Mouse (Mus musculus): ENCODE results near the gene Ttll7.

Ttll7 gene

DNA sequence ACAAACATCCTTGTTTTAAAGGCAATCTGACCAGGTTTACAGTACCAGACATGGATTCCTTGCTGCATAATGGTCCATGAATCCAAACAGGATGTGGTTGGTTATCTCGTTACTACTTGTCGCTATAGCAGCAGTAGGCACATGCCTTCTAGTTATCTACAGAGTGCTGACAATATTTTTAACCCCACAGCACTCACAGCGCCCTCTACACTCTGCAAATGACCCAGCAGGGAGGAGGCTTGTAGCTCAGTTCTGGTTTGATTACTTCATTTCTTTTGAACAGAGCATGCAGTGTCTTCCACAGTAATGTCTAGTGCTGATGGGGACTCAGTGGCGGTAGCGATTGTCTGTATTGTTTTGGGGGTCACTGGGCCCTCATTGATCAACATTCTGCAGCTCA is 56.8 kb downstream of the Ttll7 start:
- no peak for DNase-seq (ENCODE audit: low read depth in 1 of 2, low spot score in 2 of 2)

DNA sequence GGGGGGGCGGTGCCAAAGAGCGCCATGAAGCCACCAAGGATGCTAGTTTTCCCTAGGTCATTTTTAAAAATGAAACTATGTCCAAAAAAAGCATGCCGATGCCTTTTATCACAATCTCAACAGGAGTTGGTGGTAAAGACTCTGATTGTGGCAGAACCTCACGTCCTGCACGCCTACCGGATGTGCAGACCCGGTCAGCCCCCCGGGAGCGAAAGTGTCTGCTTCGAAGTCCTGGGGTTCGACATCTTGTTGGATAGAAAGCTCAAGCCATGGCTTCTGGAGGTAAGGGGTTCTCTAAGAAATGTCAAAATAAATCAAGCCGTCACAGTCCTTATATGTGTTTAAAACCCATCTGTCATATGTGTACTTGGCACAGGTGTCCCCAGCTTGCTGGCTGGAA is 60.9 kb downstream of the Ttll7 start:
- no peak for DNase-seq (ENCODE audit: low read depth in 1 of 2, low spot score in 2 of 2)

DNA sequence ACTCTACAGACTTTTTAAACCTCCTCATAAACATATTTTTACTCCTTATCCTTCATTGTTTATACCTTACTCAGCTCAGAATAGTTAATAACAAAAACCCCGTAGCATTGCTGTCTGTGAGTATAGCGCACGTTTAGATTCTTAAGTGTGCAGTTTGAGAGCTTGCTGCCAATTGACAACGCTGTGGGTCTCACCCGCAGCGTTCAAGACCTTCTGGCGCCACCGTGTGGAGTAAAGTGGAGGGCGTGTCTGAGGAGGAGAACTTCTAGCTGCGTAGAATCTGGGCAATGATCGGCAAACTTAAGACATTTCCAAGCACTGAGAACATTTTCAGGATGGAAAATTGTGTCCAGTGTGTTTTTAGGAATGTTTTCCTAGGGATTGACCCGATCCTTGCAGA is 62.6 kb downstream of the Ttll7 start:
- DNase-seq (ENCODE audit: low read depth in 1 of 2, low spot score in 2 of 2) = peak in 1 of 2 experiments; percentile 30

DNA sequence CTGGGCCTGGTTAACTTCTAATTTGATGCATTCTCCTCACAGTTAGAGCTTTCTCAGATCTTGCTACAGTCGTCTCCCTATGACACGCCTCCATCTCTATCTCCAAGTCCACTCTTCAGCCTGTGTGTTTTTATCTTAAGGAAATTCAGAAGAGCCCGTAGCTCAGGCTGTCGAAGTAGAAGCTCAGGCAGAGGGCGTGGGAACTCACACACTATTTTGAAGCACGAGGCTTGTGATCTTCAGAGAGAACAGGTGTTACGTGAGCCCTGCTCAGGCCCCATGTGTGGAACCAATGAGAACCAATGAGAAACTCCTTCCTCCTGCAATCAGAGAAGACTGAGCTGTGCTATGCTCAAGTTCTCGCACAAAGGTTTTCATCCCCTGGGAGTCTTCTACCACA is 65.7 kb downstream of the Ttll7 start:
- DNase-seq (ENCODE audit: low read depth in 1 of 2, low spot score in 2 of 2) = no peak

DNA sequence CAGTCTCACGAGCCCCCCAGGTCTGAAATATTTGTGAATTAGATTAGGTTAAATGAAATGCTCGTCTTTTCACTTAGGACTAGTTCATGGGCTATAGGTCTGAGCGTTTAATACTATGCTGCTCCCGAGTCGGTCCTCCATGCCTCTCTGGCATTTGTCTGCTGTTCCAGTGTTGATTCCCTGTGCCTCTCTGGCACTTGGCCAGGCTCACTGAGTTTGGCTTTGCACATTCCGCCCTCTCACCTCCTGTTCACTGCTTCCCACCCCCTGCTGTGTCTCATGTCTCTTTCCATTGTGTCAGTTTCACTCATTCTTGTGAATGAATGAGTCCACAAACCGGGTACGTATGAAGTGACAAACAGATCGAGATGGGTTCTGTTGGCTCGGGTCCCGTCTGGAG is 66.2 kb downstream of the Ttll7 start:
- no peak for DNase-seq (ENCODE audit: low read depth in 1 of 2, low spot score in 2 of 2)

DNA sequence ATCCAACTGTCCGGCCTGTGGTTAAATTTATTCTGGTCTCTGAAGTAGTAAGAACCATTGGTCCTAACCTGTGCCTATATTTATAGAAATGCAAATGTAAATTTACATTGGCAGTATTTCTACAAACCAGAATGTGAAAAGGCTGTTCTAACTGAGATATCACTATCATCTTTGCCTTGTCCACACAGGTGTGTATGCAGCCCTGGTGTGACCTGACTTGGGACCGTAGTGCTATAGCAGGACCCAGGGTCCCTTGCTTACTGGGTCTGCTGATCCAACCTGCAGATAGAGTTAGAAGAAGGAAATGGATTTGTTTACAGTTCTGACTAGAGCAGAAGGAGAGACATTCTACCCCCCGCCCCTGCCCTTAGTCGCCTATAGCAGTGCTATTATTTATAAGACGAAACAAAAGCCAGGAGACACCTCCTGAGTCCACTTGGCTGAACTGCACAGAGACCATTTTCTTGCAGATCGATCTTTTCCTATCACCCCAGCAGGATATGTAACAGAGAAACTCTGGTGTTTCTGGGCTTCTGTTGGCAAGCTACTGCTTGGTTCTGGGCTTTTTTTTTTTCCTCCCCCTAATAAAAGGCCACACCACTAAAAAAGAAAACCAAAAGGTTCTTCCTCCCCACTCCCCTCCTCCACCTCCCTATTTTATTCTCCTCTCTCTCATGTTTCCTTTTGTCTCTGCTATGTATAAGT is 75.3 kb downstream of the Ttll7 start:
- DNase-seq (ENCODE audit: low read depth in 1 of 2, low spot score in 2 of 2) = no peak

DNA sequence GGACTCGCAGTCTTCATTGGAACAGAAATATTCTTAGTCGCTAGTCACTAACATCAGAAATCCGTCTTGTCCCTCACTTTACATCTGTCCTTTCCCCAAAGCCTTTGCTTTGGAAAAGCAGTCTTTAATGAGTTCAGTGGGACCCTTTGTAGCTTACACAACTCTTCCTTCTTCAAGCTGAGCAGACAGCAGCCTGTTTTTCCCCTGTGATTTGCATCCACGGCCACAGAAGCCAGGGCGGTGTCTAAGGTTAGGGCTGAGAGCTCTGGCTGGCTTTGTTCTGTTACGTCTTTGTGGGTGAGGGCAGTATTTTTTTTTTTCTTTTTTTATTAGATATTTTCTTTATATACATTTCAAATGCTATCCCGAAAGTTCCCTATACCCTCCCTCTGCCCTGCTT is 76.0 kb downstream of the Ttll7 start:
- no peak for DNase-seq (ENCODE audit: low read depth in 1 of 2, low spot score in 2 of 2)

DNA sequence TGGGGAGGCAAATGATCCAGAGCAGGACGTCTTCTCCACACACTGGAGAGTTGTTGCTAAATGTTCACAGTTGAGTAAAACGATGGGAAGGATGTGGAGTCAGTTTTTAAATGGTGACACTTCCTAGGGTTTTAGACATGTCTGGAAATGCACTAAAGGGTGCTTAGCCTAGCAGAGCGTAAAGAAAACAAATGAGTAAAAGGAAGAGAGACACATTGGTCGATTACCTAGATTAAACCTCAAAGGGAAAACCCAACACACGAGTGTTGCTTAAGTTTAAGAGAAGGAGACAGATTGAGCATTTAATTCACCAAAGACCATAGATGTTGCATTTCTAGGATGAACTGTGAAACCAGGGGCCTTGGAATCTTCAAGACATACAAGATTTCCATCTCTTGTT is 76.8 kb downstream of the Ttll7 start:
- DNase-seq (ENCODE audit: low read depth in 1 of 2, low spot score in 2 of 2) = no peak

DNA sequence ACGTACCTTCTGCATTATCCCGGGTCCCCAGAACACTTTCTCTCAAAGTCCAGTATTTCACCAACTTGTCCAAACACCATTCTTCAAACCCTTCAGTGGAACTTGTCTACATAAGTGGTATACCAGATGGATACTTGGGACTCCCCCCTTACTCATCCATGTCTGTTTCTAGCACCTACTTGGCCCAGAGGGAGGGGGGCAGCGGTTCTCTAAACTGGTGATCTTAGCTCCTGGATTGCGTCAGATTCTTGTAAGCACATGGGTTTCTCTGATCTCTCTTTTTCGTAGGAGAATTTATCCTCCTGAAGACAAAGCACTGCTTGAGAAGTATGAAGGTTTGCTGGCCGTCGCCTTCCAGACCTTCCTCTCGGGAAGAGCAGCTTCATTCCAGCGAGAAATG is 79.0 kb downstream of the Ttll7 start:
- no peak for DNase-seq (ENCODE audit: low read depth in 1 of 2, low spot score in 2 of 2)

DNA sequence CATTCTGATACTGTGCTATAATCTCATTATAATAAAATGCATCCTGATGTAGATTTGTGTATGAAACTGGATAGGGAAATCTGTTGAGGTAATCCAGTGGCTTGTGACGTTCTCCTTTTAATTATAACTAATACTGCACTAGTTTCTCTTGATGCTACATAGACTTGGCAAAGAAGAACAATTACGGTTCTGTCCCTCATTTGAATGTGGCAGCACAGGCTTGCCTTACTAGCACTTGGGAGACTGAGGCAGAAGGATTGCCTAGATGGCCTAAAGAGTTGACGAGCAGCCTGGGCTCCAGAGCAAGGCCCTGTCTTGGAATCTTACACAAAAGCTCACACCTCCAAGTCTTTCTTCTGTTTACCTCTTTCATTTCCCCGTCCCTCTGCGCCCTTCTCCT is 80.3 kb downstream of the Ttll7 start:
- no peak for DNase-seq (ENCODE audit: low read depth in 1 of 2, low spot score in 2 of 2)

DNA sequence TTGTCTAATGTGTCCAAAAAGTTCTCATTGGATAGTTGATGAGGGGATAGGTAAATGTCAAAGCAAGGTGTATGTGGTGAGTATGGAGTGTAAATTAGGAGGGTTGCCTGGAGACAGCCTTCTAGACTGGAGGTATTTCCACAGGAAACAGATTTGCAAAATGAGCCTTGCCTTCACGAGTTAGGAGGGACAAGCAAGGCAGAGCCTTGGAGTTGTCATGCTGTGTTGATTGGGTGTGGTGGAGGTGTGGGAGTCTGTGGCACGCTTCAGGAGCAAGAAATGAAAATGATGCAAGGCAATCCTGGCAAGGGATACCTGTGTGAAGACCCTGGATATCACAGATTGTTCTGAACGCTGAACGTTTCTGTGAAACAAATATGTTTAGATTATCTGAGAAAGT is 84.7 kb downstream of the Ttll7 start:
- no peak for DNase-seq (ENCODE audit: low read depth in 1 of 2, low spot score in 2 of 2)

DNA sequence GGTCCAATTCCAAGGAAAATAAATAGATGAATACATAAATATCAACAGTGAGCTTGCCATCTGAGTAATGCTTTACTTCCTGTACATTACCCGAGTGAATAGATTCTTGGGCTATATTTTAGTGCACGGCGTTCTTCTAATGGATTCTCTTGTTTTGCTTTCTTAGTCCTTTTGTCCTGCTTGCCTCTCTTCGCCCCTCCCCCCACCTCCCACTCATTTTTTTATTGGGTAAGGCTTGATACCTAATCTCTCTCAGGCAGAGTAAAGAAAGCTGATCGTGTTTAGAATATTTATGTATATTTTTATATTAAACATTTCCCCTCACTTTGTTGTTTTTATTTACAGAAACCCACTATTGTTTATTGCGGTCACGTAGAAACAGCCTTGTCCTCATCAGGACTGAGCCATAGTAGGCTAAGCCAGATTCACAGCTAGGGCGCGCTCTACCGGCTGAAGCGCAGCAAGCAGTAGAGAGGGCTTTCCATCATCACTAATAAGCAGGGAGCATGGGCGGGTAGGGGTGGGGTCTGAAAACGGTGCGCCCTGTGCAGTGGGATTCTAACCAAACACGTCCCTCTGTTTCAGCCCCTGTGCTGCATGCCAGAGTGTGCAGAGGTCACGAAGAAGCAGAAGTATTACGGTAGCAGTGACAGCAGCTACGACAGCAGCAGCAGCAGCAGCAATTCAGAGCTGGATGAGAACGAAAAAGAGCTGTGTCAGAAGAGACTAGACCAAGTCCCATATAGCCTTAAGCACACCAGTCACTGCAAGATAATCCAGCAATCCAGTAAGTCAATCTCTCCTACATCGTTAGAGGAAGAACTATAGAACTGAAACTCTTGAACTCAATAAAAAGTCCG is 87.5 kb downstream of the Ttll7 start:
- DNase-seq (ENCODE audit: low read depth in 1 of 2, low spot score in 2 of 2) = no peak

DNA sequence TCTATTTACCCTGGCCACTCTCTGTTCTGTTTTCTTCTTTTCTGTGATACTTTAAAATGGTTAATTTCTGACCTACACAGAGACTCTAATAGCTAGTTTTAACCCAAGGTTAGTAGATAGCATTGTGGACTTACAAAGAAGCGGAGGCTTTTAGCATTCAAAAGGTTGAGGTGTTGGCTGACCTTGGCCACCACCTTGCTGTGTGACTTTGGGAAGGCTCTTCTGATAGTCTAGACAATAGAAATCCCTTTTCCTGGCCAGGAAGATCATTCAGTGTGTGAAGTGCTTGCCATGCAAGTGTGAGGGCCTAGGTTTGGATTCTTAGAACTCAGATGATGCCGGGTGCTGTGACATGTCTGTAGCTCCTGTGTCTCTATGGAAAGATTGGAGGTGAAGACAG is 90.9 kb downstream of the Ttll7 start:
- no peak for DNase-seq (ENCODE audit: low read depth in 1 of 2, low spot score in 2 of 2)

DNA sequence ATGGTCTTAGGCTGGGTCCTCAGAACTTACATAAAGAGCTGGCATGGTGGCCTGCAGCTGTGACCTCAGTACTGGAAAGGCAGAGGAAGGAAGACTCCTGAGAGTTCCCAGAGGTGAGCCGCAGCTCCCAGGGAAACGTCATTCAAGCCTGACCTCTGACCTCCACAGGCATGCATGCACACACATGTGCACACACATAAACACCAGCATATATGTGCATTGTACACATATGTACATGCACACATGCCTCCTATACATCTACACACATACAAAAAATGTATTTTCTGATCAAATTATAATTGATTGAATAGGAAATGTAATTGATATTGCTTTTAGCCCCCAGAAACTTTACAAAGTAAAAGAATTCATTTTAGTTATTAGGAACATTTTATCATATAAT is 93.2 kb downstream of the Ttll7 start:
- DNase-seq (ENCODE audit: low read depth in 1 of 2, low spot score in 2 of 2) = no peak

DNA sequence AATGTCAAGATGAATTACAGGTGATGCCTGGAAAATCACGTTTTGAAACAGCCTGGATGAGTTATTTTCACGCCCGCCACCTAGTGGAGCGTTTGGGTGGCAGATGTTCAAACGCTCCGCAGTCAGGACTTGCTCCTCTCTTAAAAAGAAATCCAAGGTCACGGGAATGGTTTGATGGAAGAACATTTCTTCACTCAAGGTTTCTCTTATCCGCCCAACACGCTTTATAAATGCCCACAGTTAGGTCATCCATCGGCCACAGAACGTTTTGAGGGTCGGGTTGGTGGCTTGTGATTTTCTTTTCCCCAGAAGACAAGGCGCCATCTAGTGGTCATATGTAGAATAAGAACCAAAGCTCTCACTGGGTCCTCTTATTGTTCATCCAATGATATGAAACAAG is 93.7 kb downstream of the Ttll7 start:
- peak in 1 of 2 experiments; percentile 22 for DNase-seq (ENCODE audit: low read depth in 1 of 2, low spot score in 2 of 2)

DNA sequence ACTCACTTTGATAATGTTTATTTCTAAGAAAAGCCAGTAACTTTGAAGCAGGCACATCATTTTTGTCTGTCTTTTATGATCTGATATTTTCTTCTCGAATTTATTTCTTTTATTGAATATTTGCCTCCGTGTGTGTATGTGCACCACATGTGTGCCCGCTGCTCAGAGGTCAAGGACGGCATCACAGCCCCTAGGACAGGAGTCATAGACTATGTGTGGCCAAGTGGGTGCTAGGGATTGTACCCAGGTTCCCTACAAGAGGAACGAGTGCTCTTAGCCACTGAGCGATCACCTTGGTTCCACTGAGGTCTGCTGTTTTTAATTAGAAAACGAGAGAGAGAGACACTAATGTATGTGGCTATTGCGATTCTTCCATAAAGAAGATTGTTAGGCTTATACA is 94.5 kb downstream of the Ttll7 start:
- no peak for DNase-seq (ENCODE audit: low read depth in 1 of 2, low spot score in 2 of 2)

DNA sequence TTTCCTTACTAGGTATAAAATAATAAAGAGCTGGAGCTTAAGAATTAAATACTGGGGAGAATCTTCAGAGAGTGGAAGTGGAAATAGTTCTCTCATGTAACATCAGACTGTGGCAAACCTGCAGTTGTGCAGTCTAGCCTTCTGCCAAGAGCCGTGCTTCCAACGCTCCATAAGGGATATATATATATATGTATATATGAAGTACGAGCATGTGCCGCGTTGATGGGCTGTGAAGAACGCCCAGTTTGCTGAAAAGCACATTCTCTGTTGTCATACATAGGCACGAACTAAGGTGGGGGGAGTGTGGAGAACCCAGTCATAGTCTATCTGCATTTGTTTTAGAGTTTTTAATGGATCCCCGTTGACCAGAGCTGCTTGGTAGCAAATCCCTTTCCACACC is 104.6 kb downstream of the Ttll7 start:
- no peak for DNase-seq (ENCODE audit: low read depth in 1 of 2, low spot score in 2 of 2)

DNA sequence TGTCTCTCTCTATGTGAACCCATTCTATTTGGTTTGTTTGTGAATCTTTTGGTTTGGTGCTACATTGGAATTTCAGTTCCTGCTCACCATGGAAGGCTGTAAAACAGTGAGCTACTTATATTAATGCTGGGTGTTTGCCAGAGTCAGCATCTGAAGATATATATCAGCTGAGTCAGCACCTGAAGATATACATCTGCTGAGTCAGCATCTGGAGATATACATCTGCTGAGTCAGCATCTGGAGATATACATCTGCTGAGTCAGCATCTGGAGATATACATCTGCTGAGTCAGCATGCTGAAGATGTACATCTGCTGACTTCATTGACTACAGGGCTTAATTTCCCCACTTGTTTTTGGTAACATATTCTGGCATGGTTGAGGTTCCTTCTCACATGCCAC is 110.7 kb downstream of the Ttll7 start:
- DNase-seq (ENCODE audit: low read depth in 1 of 2, low spot score in 2 of 2) = no peak

DNA sequence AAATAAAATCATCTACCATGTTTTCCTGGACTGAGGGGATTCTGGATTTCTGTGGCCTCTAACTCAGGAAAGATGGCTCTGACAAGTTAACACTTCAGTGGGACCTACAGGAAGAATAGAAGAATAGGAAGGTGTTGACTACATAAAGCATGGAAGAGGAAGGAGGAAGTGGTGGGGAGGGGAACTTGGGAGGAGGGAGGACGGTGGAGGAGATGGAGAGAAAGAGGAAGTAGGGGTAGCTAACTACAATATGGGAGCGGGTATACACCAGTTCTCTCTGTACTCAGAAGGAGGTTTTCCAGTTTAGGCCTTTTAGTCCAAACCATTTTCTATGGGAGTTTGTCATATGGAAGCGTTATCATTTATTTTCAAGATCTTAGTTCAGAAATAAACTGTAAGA is 112.2 kb downstream of the Ttll7 start:
- DNase-seq (ENCODE audit: low read depth in 1 of 2, low spot score in 2 of 2) = no peak

DNA sequence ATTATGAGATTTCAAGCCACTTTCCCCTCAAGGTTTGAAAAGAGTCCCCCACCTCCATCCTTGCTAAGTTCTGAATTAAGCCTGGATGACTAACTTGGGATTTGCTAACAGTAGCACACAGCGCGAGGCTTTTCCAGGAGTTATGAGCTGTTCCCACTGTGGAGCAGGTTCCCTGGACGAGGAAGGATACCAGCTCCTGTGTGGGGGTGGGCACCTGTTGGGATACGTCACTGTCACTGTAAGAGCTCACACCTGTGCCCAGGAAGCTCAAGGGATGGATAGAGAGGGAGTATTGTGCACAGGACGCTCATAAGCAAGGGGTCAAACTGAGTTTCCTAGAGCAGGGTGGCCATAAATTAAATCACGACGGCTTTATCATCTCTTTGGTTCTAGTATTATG is 115.1 kb downstream of the Ttll7 start:
- no peak for DNase-seq (ENCODE audit: low read depth in 1 of 2, low spot score in 2 of 2)

DNA sequence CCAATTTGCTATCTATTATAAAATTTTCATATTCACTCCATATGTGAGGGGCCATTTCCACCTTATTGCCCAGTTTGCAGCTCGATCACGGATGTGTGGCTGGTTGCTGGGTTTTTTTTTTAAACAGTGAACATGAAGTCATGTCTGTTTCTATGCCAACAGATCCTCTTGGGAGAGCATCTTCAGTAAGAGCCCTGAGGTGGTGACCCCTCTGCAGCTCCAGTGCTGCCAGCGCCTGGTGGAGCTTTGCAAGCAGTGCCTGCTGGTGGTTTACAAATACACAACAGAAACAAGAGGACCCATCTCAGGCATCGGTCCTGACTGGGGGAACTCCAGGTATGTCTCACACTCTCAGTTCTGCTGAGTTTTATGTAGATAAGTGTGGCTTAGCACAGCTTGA is 115.7 kb downstream of the Ttll7 start:
- no peak for DNase-seq (ENCODE audit: low read depth in 1 of 2, low spot score in 2 of 2)

DNA sequence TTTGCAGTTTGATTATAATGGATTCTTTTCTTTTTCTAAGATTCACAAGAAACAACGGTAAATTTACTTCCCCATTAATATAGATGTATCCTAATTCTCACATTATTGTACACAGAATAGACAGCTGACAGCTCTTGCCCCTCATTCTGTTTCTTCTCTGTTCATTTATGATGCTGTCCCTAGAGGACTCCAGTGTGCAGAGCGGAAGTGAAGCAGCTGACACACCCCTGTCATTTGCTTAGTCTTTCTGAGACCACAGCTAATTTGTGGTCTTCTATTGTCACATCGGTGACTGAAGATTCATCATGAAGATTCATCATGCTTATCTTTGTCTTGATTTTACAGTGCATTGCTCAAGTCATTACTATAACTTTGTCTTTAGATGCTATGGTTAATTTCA is 126.1 kb downstream of the Ttll7 start:
- no peak for DNase-seq (ENCODE audit: low read depth in 1 of 2, low spot score in 2 of 2)
